Mouse (Mus musculus) adipocyte (in vitro differentiated cells): ENCODE measurements around the gene Serpini2.
"Not testable (repeated sequence)": the region's sequence is repeated elsewhere in the genome, so short reads cannot be mapped to it uniquely, and the experiment has no call there.

Experiments used
- DNase-seq: peaks from one replicate; pipeline ENCODE4 v3.0.0-alpha.2; 2016; ENCODE audit warnings: low spot score

The Serpini2 gene

GRCm38 (mm10) chr3:75269978-75270377, at the start of gene Serpini2:
Gene Serpini2, minus strand, starts transcription at chr3:75270078.
- DNase-seq, result no peak

DNA sequence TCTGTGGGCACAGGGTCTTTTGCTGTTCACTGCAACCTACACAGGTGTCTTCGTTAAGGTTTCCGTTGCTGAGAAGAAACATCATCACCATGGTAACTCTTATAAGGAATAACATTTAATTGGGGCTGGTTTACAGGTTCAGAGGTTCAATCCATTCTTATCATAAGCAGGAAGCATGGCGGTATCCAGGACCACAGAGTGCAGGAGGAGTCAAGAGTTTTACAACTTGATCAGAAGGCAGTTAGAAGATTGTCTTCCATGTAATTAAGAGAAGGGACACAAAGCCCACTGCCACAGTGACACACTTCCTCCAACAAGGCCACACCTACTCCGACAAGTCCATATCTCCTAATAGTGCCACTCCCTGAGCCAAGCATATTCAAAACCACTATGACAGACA, 39.0 kb upstream of the Serpini2 start:
- no peak for DNase-seq

DNA sequence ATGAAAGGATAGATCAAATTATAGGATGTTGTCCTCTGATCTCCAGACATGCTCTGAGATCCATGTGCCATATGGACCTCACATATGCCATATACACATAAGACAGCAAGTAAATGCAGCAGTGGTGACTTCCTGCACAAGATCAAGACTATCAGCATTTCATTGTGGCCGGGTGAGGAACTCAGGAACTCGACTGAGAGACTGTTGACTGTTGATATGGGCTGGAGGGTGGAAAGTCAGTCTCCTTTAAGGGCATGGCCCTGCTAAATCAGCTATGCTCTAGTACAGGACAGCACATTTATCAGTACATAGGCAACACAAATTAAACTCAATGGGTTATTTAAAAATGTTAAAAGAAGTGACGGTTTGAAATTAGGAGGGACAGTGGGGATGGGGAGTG, 38.4 kb upstream of the Serpini2 start:
- no peak for DNase-seq

GRCm38 (mm10) chr3:75305584-75305983, 35.7 kb upstream of the Serpini2 start:
- DNase-seq, result no peak

DNA sequence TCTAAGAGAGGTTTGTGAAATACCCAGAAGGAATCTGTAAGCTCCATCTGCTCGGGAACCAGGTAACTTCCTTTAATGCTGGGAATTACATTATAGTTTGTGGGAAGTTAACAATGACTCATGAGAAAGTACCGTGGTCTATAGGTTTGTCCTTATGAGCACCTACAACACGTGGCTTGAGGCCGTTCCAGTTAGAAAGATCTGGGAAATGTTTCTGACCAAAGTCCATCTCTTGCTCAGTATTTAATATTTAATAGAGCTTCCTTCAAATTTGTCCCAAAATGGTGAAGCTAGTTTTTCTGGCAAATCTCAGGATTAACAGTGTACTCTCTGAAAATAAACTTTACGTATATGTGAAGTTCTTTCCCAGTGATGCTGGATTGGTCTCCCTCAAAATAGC, 34.7 kb upstream of the Serpini2 start:
- DNase-seq, result no peak

DNA sequence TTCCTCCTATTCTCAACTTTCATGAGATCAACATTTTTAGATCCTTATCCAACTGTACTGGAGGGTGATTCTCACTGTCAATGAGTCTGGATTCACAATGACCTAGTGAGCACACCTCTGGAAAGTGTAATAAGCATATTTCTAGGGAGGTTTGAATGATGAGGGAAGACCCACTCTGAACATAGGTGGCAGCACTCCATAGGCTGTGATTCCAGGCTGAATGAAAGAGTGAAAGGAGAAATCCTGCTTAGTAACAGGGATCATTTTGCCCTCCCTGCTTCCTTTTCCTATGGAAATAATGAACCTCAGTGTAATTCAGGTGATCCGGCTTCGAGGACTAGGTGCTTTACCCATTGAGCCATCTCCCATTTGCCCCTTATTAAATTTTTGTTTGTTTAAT, 31.2 kb upstream of the Serpini2 start:
- DNase-seq, result no peak

DNA sequence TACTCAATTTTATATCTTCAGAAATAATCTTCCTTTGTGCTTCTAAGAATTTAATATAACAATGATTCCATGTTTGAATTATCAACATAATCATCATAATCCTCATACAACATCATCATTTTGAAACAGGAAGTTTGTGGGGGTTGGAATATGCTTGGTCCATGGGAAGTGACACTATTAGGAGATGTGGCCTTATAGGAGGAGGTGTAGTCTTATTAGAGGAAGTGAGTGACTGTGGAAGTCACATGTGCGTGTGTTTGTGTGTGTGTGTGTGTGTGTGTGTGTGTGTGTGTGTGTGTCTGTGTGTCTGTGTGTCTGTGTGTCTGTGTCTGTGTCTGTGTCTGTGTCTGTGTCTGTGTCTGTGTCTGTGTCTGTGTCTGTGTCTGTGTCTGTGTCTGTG, 29.6 kb upstream of the Serpini2 start:
- DNase-seq, result not testable (repeated sequence)

GRCm38 (mm10) chr3:75297758-75298111, 27.9 kb upstream of the Serpini2 start:
- no peak for DNase-seq

- no peak for DNase-seq
Measured at GRCm38 (mm10) chr3:75297026-75297757, 27.3 kb upstream of the Serpini2 start.

DNA sequence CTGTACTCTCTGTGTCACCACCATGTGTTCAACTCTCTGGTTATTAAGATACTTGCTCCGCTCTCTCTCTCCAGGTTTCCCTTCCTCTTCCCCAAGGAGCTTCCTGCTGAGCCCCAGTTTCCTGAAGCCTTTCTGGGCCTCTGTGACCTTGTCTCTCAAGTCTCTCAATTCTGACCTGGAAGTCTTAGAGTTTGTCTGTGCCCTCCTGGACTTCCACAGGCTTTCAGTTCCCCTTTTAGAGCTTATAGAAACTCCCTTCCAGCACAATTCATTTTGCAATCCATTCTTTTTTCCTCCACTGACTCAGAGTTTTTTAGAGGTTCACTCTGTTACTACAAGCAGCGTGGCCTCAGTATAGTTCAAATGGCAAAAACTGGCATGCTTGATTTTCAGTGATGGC, 23.4 kb upstream of the Serpini2 start:
- DNase-seq, result no peak

- no peak for DNase-seq
Measured at GRCm38 (mm10) chr3:75277455-75277854, 7.6 kb upstream of the Serpini2 start.

DNA sequence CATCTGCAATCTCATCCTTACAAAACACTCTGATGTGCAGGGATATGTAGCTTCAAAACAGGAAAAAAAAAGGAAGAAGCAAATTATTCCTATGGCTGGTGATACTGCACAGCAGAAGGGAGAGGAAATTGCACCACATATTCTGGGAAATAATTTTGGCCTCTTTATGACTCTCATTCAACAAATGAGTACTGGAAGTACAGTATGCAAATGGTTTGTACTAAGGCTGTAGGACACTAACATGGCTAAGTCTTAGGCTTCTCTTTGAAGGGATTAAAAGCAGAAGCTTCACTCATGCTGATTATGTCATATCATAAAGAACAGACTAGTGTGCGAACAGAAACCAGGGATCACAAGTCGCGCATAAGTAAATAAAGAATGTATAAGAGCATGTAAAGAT, 6.6 kb upstream of the Serpini2 start:
- no peak for DNase-seq

GRCm38 (mm10) chr3:75275127-75275526, 5.2 kb upstream of the Serpini2 start:
- DNase-seq, result no peak

DNA sequence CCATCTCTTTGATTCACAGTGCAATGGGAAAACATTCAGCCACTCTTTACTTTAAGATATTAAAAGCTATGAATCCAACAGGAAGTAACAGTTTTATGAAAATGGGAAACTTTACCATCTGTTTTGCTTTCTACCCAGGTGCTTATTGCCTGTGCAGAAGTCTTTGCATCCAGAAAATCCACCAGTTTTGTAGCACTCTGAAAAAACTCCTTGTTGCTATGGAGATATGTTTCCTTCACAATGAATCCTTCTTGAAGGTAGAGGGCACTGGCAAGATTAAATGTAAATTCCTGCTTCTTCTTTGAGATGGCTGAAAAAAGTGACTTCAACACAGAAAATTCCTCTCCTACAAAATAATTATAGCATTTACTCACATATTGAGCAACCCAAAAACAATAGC, 10.5 kb downstream of the Serpini2 start:
- DNase-seq, result no peak

DNA sequence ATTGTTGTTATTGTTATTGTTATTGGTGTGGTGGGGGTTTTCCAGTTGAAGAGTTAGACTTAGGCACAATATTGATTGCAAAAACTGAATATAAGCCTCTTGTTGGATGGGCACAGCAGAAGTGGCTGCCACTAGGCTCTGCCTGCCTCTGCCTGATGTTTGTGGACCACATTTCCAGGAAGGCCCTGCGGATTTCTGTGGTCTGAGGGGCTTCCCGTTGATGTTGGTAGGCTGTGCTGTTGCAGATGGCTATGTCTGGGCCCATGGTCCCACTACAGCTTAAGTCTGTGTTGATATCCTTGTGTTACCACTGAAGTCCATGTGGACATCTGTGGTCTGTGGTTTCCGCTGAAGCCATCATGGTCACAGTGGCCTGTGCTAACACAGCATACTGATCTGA, 50.2 kb downstream of the Serpini2 start:
- no peak for DNase-seq

- peak; percentile 15 for DNase-seq
Measured at GRCm38 (mm10) chr3:75219211-75219610, 50.7 kb downstream of the Serpini2 start.

GRCm38 (mm10) chr3:75202808-75203503, 66.9 kb downstream of the Serpini2 start:
- peak; percentile 57 for DNase-seq
